Mouse (Mus musculus) neural tube, embryonic 11.5 days (tissue): ENCODE data around the gene Slc25a31. TPM values are rescaled to one million over a fixed set of nuclear protein-coding genes. Genes with fewer than 3 reads are reported as not detected.

Experiments used
- ATAC-seq: fragments of 200-750 bp; cut with Nextera tagmentation; 2 replicates; pipeline ENCODE4 v1.8.0; 2017; ENCODE audit warnings: moderate number of reproducible peaks, mild to moderate bottlenecking, moderate TSS enrichment, moderate library complexity; ENCODE audit not compliant: insufficient read depth, low FRiP score, low TSS enrichment
- DNase-seq: peaks from one replicate; pipeline ENCODE4 v3.0.0-alpha.2; 2015; ENCODE audit warnings: low spot score
- H3K27ac ChIP-seq: fragments of 300-500 bp; sonication (generic); 2 replicates; pipeline ENCODE4 v1.5.1; 2014; ENCODE audit warnings: low read depth, mild to moderate bottlenecking, low read length
- H3K27me3 ChIP-seq: fragments of 300-500 bp; sonication (generic); 2 replicates; pipeline ENCODE4 v1.6.1; 2014; ENCODE audit warnings: mild to moderate bottlenecking, low read length, mixed read lengths; ENCODE audit not compliant: control insufficient read depth, insufficient read depth
- H3K36me3 ChIP-seq: fragments of 300-500 bp; sonication (generic); 2 replicates; pipeline ENCODE4 v1.6.1; 2014; ENCODE audit warnings: mild to moderate bottlenecking, low read length, moderate library complexity, mixed read lengths; ENCODE audit not compliant: control insufficient read depth, insufficient read depth
- H3K4me1 ChIP-seq: fragments of 300-500 bp; sonication (generic); 2 replicates; pipeline ENCODE4 v1.6.1; 2014; ENCODE audit warnings: low read length, mixed read lengths; ENCODE audit not compliant: control insufficient read depth, insufficient read depth
- H3K4me2 ChIP-seq: fragments of 300-500 bp; sonication (generic); 2 replicates; pipeline ENCODE4 v1.6.1; 2014; ENCODE audit warnings: low read depth, mild to moderate bottlenecking, moderate library complexity
- H3K4me3 ChIP-seq: fragments of 300-500 bp; sonication (generic); 2 replicates; pipeline ENCODE4 v1.5.1; 2014; ENCODE audit warnings: low read depth, low read length
- H3K9ac ChIP-seq: fragments of 300-500 bp; sonication (generic); 2 replicates; pipeline ENCODE4 v1.6.1; 2014; ENCODE audit warnings: mild to moderate bottlenecking, low read length
- H3K9me3 ChIP-seq: fragments of 300-500 bp; sonication (generic); 2 replicates; pipeline ENCODE4 v1.6.1; 2016; ENCODE audit warnings: low read length; ENCODE audit not compliant: control insufficient read depth
- WGBS: fragments of 180-500 bp; shearing (Covaris S2); extraction: QIAGEN DNeasy Blood & Tissue Kit; methylation state at CpG from one replicate; pipeline ENCODE4 v1.1.7; 2014; 5-methylcytosine and 5-hydroxymethylcytosine counted together
- polyA plus RNA-seq: library from polyadenylated mRNA; unstranded; fragments of >200 nt; fragmentation: Nextera tagmentation; extraction: Ambion mirVana; gene quantifications from 2 replicates; pipeline ENCODE4 v1.2.1, GENCODE M21; 2014

The Slc25a31 gene
- 0.24 and 0.32 TPM in 2 replicates for polyA plus RNA-seq

- Histone ChIP-seq H3K4me1 (no peaks in the 10 kb centered on the region), H3K4me3 (no peak within 1 kb of the TSS), H3K36me3 (no peaks in the 10 kb centered on the region), H3K9ac (no peak within 1 kb of the TSS), H3K27me3 (no peaks in the 10 kb centered on the region), H3K9me3 (no peaks in the 10 kb centered on the region), H3K4me2 (no peak within 1 kb of the TSS), H3K27ac (no peak within 1 kb of the TSS)
- no peak for ATAC-seq
- 91% methylated on average over 30 of the region's 30 CpGs for WGBS
- DNase-seq = no peak
Observed at GRCm38 (mm10) chr3:40708655-40709054, at the start of gene Slc25a31. Slc25a31 (plus strand) TSS chr3:40708855.

DNA sequence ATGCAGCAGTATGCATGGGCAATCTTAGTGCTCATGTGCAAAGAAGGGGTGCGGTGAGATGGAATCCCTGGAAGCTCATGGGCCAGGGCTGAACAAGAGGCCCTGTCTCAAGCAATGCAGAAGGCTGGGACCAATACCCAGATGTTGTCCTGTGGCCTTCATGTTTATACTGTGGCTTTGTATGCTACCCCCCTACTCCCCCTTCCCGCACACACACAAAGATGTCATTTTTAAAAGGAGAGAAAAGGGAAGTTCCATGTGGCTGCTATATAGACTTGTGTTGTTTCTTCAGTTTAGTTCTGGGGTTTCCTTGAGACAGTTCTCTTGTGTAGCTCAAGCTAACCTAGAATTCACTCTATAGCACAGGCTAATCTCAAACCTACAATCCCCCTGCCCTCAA, 48.4 kb upstream of the Slc25a31 start:
- 0 out of 2 replicates have a peak, but pooled peaks cover 2% of the 10 kb centered on the region for H3K36me3 ChIP-seq
- H3K4me3 ChIP-seq = no peak overlapping the region
- ATAC-seq (no peak), DNase-seq (no peak)
- H3K27ac ChIP-seq = no peak overlapping the region
- no peaks in the 10 kb centered on the region for H3K27me3 ChIP-seq
- no peaks in the 10 kb centered on the region for H3K4me1 ChIP-seq
- H3K4me2 ChIP-seq = no peak overlapping the region
- no peak overlapping the region for H3K9ac ChIP-seq
- 83% methylated on average over 2 of the region's 2 CpGs for WGBS
- H3K9me3 ChIP-seq = no peaks in the 10 kb centered on the region

GRCm38 (mm10) chr3:40666109-40666508, 42.5 kb upstream of the Slc25a31 start:
- Histone ChIP-seq H3K4me3 (no peak overlapping the region), H3K4me1 (no peaks in the 10 kb centered on the region), H3K27me3 (no peaks in the 10 kb centered on the region), H3K36me3 (0 out of 2 replicates have a peak, but pooled peaks cover 2% of the 10 kb centered on the region), H3K9me3 (no peaks in the 10 kb centered on the region), H3K27ac (no peak overlapping the region), H3K9ac (no peak overlapping the region), H3K4me2 (no peak overlapping the region)
- 93% methylated on average over 4 of the region's 4 CpGs for WGBS
- no peak for ATAC-seq
- no peak for DNase-seq

DNA sequence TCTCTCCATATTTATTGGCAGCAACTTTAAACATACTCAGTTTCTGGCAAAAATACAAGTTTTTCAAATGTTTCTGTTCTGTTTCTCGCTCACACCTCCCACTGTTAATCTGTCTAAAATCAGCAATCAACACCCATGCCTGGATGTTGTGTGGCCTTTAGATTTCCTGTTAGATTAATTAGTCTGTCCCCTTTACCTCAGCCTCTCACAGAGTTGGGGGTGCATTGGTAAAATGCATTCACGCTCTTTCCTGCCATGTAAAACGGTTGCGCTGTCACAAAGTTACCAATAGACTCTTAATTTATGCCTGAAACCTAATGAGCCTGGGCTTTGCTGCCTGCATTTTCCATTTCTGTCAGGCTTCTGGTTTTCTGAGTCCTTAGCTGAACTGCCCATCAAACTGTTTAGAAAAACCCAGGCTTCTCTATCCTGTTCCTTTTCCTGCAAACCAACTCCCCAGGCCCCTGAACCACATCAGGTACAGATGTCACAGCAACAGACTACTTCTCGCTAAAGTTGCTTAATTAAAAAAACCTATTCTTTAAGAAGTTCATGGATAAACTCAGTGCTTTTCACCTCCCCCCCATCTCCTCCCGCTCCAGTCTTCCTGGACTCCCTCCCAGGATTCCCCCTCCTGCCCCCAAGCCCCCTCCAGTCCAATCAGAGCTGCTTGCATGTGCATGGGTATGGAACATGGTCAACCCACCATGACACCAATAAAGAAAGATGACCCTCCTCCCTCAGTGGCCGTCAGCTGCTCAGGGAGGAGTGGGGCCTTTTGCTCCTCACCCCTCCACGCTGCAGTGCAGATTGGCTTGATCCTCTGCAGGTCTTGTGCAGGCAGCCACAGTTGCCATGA, 41.6 kb upstream of the Slc25a31 start:
- H3K27ac ChIP-seq = no peak overlapping the region
- no peak for ATAC-seq

GRCm38 (mm10) chr3:40668889-40669288, 39.8 kb upstream of the Slc25a31 start:
- H3K27me3 ChIP-seq = no peaks in the 10 kb centered on the region
- no peaks in the 10 kb centered on the region for H3K9me3 ChIP-seq
- H3K9ac ChIP-seq = no peak overlapping the region
- no peak for ATAC-seq
- H3K4me2 ChIP-seq = no peak overlapping the region
- 0 out of 2 replicates have a peak, but pooled peaks cover 2% of the 10 kb centered on the region for H3K36me3 ChIP-seq
- no peaks in the 10 kb centered on the region for H3K4me1 ChIP-seq
- no peak overlapping the region for H3K4me3 ChIP-seq
- no peak overlapping the region for H3K27ac ChIP-seq
- DNase-seq = no peak
- 81% methylated on average over 6 of the region's 6 CpGs for WGBS

More for the DNA sequence above, 41.6 kb upstream of the Slc25a31 start:
- H3K4me1 ChIP-seq = no peaks in the 10 kb centered on the region
- no peak for DNase-seq
- H3K4me2 ChIP-seq = no peak overlapping the region
- no peaks in the 10 kb centered on the region for H3K9me3 ChIP-seq
- H3K4me3 ChIP-seq = no peak overlapping the region
- no peak overlapping the region for H3K9ac ChIP-seq
- H3K36me3 ChIP-seq = 0 out of 2 replicates have a peak, but pooled peaks cover 2% of the 10 kb centered on the region
- H3K27me3 ChIP-seq = no peaks in the 10 kb centered on the region
- 80% methylated on average over 8 of the region's 8 CpGs for WGBS

DNA sequence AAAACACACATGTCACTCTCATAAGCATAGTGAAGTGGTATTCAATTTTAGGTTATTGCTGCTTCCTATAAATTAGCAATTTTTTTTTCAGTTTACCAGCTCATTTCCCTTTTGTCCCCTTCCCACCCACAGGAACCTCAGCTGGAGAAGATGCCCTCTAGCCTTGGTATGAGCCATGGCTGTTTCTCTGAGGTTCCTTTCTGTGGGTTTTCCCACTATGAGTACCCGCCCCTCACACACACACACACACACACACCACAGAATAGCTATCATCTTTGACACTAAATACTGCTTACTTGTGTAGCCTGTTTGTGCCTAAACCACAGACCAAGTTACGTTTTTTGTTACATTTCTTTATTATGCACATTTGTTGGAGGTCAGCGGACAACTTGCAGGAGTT, 39.3 kb upstream of the Slc25a31 start:
- H3K4me2 ChIP-seq = no peak overlapping the region
- H3K27ac ChIP-seq = no peak overlapping the region
- DNase-seq = no peak
- no peak overlapping the region for H3K9ac ChIP-seq
- no peaks in the 10 kb centered on the region for H3K9me3 ChIP-seq
- H3K4me1 ChIP-seq = no peaks in the 10 kb centered on the region
- 94% methylated on average over 3 of the region's 3 CpGs for WGBS
- H3K4me3 ChIP-seq = no peak overlapping the region
- H3K27me3 ChIP-seq = no peaks in the 10 kb centered on the region
- 0 out of 2 replicates have a peak, but pooled peaks cover 2% of the 10 kb centered on the region for H3K36me3 ChIP-seq
- no peak for ATAC-seq

DNA sequence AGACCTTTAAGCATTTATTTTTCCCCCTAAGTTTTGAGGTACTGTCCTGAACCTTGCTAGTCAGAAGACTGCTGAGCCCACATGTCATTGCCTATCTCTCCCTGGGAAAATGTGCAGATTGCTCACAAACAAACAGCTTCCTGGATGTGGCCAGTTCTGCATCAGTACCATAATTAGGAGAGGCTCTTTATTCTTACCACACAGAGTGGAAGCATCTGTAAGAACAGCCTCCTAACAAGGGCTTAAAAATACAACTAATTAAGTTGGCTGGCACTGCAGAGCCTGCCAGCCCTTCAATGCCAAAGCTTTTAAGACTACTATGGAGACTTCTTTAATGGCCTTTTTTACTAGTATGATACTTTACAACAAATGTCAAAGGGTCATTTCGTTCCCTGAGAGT, 35.1 kb upstream of the Slc25a31 start:
- Histone ChIP-seq H3K27me3 (no peaks in the 10 kb centered on the region), H3K4me2 (no peak overlapping the region), H3K4me1 (no peaks in the 10 kb centered on the region), H3K36me3 (no peaks in the 10 kb centered on the region), H3K4me3 (no peak overlapping the region), H3K9ac (no peak overlapping the region), H3K9me3 (no peaks in the 10 kb centered on the region), H3K27ac (no peak overlapping the region)
- ATAC-seq (no peak), DNase-seq (no peak)
- WGBS = 72% methylated on average over 1 of the region's 1 CpGs

- WGBS = 57% methylated on average over 8 of the region's 8 CpGs
Observed at GRCm38 (mm10) chr3:40674873-40675405, 33.7 kb upstream of the Slc25a31 start.

GRCm38 (mm10) chr3:40678856-40679255, 29.8 kb upstream of the Slc25a31 start:
- Histone ChIP-seq H3K27ac (no peak overlapping the region), H3K27me3 (no peaks in the 10 kb centered on the region), H3K4me3 (no peak overlapping the region), H3K4me2 (no peak overlapping the region), H3K4me1 (no peaks in the 10 kb centered on the region), H3K9me3 (no peaks in the 10 kb centered on the region), H3K36me3 (no peaks in the 10 kb centered on the region), H3K9ac (no peak overlapping the region)
- WGBS = 51% methylated on average over 1 of the region's 1 CpGs
- DNase-seq (no peak), ATAC-seq (no peak)

More at GRCm38 (mm10) chr3:40674873-40675405, 33.7 kb upstream of the Slc25a31 start:
- ATAC-seq (no peak), DNase-seq (no peak)
- no peak overlapping the region for H3K27ac ChIP-seq
- no peak overlapping the region for H3K4me3 ChIP-seq
- no peaks in the 10 kb centered on the region for H3K27me3 ChIP-seq
- no peaks in the 10 kb centered on the region for H3K36me3 ChIP-seq
- no peaks in the 10 kb centered on the region for H3K9me3 ChIP-seq
- no peaks in the 10 kb centered on the region for H3K4me1 ChIP-seq
- H3K4me2 ChIP-seq = no peak overlapping the region
- no peak overlapping the region for H3K9ac ChIP-seq
